Mouse (Mus musculus): ENCODE data around the gene Gm7694.
A peak's percentile ranks its signal among the peaks of the same experiment; 100 is the strongest.

The Gm7694 gene

GRCm38 (mm10) chr1:170306232-170306631 is at the start of gene Gm7694:
Gene Gm7694 (minus strand): TSS chr1:170306332.
- DNase-seq, result no peak

GRCm38 (mm10) chr1:170353335-170353734 is 47.2 kb upstream of the Gm7694 start:
- no peak for DNase-seq

GRCm38 (mm10) chr1:170351080-170351479 is 44.9 kb upstream of the Gm7694 start:
- DNase-seq, result no peak

GRCm38 (mm10) chr1:170346266-170346665 is 40.1 kb upstream of the Gm7694 start:
- peak; percentile 61 for DNase-seq

DNA sequence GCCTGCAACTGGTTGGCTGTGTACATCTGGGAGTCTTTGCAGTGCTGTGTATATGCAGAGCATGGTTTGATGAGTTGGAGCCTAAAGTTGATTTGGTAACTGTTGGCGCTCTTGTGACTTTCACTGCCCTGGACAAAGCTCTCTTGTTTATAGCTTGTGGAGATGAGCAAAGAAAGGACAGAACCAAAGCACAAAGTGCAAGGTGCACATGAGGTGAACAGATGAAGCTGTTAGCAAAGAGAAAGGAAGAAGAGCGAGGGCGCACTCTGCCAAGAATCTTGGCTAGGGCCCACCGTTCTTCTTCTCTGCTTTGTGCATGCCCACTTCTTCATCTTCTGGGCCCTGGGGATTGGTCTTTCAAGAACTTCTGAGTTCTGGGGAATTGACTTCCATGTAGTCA is 37.8 kb upstream of the Gm7694 start:
- no peak for DNase-seq

DNA sequence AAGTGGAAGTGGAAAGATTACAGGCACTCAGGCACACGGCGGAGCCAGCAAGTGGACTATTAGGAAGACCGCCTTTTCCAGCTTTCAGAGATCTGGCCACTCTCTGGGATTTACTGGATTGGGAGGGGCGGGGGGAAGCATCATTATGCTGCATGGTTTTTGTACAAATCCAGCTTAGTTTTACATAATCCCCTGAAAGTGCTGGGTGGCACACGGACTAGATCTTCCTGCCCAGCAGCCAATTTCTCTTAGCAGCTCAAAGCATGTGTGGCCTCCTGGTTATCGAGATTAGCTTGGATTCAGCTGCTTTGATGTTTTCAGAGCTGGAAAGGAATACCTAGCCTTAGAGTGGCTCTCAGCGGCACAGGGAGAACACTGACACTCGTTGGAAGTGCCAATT is 36.9 kb upstream of the Gm7694 start:
- DNase-seq, result no peak

- DNase-seq, result no peak
Measured at GRCm38 (mm10) chr1:170339943-170340342, 33.8 kb upstream of the Gm7694 start.

DNA sequence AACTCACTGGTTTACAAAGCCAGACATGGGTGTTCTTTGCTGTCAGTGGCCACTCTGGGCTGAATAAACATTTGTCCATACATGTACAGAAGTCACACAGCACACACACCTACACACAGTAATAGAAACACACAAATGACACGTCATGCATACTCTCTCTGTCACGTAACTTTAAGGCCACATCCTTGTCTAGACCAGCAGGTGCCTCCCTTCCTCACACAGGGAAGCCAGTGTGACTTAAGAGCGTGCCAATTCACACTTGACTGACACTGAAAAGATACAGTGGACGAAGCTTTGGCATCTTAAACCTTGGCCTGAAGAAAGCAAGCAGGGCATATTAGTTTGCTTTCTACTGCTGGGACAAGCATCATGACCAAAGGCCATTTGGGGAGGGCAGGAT is 26.6 kb upstream of the Gm7694 start:
- DNase-seq, result no peak

- DNase-seq, result no peak
Measured at GRCm38 (mm10) chr1:170331926-170332325, 25.8 kb upstream of the Gm7694 start.

- no peak for DNase-seq
Measured at GRCm38 (mm10) chr1:170325277-170325676, 19.1 kb upstream of the Gm7694 start.

GRCm38 (mm10) chr1:170324312-170324711 is 18.2 kb upstream of the Gm7694 start:
- DNase-seq, result peak; percentile 24

DNA sequence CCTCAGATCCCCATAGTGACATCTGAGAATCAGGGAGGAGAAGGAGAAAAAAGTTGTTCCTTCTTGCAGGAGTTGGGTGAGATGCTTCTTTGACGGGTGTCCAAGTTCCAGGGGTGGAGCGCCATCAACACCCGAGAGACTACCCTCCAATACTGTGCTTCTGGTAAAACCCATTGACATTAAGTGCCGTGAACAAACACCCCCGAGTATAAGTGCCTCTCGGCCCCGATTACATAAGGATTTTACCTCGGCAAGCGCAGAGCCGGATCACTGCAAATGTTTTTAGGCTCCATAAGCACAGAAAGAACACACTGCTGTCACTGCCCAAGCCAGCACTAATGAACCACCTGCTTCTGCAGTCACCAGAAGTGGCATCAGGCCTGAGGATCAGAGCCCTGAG is 16.9 kb upstream of the Gm7694 start:
- peak; percentile 82 for DNase-seq

- no peak for DNase-seq
Measured at GRCm38 (mm10) chr1:170322046-170322445, 15.9 kb upstream of the Gm7694 start.

GRCm38 (mm10) chr1:170311431-170311830 is 5.3 kb upstream of the Gm7694 start:
- DNase-seq, result no peak

GRCm38 (mm10) chr1:170308503-170308902 is 2.4 kb upstream of the Gm7694 start, which contains the start of gene Spata46:
Gene Spata46 (plus strand): TSS chr1:170308803.
- no peak for DNase-seq

GRCm38 (mm10) chr1:170305002-170305401 is 1.1 kb downstream of the Gm7694 start:
- no peak for DNase-seq

DNA sequence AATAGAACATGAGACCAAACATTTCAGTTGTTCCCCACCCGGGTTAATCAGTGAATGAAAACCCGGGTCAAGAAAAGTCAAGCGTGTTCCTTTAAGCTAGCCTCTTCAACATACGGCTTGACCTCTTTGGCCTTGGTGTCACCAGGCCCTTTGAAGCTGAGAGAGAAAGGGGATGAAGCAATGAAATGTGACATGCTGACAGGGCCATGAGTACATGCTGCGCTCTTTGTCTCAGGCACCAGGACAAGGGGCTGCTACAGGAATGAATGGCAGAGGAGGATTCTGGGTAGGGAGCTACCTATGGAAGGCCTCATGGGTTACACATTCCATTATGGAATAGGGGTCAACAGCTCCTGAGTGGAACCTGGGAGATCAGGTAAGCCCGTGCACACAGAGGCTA is 3.0 kb downstream of the Gm7694 start:
- DNase-seq, result no peak

DNA sequence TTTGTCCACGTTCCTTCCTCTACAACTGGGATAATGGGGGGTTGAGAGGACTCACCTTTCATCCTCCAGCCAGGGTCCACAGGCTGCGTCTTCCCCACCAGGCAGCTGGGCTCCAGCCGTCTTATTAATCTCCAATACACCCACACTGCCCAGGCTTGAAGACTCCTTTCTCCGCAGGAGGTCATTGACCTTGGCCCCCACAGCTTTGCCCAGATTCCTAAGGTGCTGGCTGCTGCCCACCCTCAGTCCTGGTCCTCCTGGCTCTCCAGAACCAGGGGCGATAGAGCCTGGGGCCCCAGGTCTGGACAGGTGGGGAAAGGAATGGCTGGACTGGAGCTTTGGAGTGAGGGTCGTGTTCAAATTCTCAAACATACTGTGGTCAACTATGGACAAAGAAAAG is 3.7 kb downstream of the Gm7694 start:
- DNase-seq, result no peak

DNA sequence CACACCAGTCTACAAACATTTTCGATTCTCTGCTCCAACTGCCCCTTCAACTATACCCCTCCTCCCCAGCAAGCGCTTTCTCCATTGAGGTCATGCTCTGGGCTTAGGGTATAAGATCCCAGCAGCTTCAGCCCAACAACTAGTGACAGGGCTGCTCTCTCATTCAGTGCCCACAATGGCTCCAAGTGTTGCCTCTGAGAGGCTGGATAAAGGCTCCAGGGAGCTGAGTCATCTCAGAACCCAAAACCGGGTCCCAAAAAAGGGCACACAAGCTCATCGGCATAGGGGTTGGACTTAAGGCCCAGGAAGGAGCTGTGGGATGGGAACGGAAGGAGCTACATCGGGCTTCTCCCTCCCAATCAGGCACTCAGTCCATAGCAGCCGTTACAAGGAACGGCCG is 4.4 kb downstream of the Gm7694 start:
- DNase-seq, result no peak

DNA sequence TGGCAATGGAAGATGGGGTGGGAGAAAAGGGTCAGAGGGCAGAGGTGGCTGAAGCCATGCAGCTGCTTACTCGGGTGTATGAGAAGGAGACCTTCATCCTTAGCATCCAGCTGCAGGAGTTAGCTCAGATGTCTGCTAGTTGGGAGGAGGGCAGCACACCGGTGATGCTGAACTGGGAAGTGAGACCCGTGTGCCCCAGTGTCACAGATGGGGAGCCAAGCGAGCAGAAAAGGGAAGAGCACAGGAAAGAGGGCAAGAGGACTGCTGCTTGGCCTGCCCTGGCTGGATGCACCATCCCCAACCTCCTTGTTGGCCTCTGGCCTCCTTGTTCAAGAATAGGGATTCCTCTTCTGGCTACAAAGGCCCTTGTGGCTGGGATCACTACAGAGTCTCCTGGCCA is 6.6 kb downstream of the Gm7694 start:
- no peak for DNase-seq

DNA sequence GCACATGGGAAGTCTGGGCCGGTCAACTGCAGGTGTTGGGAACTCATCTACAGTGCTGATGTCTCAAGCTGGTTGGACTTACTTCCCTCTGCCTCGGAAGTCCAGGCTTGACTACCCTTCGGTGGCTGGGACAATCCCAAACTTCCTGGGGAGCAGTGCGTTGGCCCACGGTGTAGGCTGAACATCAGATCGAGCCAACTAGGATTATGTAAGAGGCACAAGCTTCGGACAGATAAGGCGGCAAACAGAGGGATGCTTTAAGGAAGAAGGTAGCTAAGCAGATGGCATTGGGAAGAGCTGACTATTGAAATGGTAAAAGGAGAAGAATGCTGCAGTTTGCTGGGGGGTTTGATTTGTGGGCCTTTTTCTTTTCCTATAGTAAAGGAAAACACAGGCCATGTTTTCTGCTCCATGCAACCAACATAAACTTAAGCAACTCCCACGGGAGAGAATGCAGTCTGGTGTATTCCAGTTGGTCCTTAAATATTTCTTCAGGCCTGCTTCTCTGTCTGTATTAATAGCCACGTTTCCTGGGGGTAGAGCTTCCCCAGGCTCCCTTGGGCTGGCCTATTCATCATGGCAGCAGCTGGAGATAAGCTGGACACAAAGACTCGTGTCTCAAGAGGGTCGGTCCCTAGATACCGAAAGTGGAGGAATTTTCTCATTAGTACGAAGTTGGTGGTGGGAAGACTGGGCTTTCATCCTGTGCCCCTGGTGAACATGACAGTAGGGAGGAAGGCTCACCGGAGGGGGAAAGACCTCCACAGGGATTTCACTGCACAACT is 11.2 kb downstream of the Gm7694 start:
- DNase-seq, result no peak

GRCm38 (mm10) chr1:170293257-170293656 is 12.9 kb downstream of the Gm7694 start:
- no peak for DNase-seq

DNA sequence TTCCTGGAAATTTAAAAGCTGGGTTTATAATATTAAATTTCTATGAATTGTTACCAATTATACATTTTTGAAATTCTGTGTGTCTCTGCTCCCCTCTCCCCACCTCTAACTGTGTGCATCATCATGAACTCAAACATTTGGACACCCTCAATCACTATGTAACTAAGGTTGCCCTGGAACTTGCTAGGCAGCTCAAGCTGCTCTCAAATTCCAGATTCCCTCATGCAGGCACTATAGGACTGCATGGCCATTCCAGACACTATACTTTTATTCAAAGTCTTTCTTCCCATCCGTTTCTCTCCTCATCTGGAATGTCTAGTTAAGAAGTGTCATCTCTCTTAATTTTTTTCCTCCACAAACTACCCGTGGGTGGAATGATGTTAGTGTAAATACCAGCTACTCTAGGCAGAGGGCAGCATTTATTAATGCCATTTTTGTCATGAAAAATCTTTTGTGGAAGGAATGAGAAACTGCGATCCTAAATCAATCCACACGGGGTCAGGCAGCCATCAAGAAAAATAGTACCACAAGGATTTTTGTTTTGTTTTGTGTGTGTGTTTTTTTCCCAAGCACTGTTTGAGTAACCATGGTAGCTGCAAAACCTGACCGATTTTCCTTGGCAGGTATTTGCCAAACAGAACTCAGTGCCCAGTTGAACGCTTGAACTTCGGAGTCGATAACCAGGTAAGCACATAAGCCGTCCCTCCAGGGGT is 13.7 kb downstream of the Gm7694 start:
- peak; percentile 81 for DNase-seq

DNA sequence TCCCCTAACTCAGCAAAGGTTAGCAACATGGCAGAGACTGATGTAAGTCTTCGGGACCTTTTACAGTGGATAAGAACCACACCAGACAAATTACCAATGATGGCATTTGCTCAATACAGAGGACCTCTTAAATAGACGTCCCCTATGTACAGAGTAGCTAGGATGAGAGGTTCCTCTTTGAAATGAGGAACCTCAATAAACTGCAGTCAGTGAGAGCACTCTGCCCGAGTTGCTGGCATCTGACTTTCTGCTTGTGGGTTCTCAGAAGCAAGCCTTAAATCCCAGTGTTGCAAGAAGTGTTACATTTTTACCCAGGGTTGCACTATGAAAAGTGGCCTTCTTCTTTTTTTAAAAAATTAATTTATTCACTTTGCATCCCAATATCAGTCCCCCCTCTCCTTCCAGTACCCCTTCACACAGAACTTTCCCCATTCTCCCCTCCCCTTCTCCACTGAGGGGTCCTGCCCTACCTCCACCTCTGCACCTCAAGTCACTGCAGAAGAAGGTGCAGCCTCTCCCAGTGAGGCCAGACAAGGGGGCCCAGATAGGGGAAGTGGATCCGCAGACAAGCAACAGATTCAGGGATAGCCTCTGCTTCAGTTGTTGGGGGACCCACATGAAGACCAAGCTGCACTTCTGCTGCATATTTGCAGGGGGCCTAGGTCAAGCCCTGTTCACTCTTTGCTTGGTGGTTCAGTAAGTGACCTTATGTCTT is 23.6 kb downstream of the Gm7694 start:
- peak; percentile 46 for DNase-seq
